Mouse (Mus musculus) gastrocnemius, postnatal 25 days (tissue): ENCODE measurements around the gene Fance. TPM values are rescaled to one million over a fixed set of nuclear protein-coding genes. Genes with fewer than 3 reads are reported as not detected.
"Not testable (repeated sequence)": the region's sequence is repeated elsewhere in the genome, so short reads cannot be mapped to it uniquely, and the experiment has no call there.

ENCODE experiments used
- DNase-seq: peaks from one replicate; pipeline ENCODE4 v3.0.0; 2022
- total RNA-seq, 2 experiments: library from RNA; stranded (reverse); gene quantifications; 1 replicate in 1 of 2; 2 replicates in 1 of 2; pipeline ENCODE4 v1.2.3; 2021

Fance gene
- total RNA-seq, 2 experiments from 2014 or later: 9.2 to 11.6 TPM

- DNase-seq: peak; percentile 69
Measured at GRCm38 (mm10) chr17:28293716-28294115, 19.6 kb upstream of the Fance start.

- no peak for DNase-seq
Measured at GRCm38 (mm10) chr17:28294449-28295333, 18.6 kb upstream of the Fance start.

GRCm38 (mm10) chr17:28298888-28299287 is 14.4 kb upstream of the Fance start:
- DNase-seq: no peak

DNA sequence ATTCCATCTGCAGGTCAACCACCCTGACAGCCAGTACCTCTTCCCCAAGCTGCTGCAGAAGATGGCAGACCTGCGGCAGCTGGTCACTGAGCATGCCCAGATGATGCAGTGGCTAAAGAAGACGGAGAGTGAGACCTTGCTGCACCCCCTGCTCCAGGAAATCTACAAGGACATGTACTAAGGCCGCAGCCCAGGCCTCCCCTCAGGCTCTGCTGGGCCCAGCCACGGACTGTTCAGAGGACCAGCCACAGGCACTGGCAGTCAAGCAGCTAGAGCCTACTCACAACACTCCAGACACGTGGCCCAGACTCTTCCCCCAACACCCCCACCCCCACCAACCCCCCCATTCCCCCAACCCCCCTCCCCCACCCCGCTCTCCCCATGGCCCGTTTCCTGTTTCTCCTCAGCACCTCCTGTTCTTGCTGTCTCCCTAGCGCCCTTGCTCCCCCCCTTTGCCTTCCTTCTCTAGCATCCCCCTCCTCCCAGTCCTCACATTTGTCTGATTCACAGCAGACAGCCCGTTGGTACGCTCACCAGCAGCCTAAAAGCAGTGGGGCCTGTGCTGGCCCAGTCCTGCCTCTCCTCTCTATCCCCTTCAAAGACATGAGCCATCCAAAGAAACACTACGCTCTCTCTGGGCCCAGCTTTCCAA is 13.5 kb upstream of the Fance start:
- DNase-seq: no peak

- DNase-seq: no peak
Measured at GRCm38 (mm10) chr17:28300323-28300722, 13.0 kb upstream of the Fance start.

DNA sequence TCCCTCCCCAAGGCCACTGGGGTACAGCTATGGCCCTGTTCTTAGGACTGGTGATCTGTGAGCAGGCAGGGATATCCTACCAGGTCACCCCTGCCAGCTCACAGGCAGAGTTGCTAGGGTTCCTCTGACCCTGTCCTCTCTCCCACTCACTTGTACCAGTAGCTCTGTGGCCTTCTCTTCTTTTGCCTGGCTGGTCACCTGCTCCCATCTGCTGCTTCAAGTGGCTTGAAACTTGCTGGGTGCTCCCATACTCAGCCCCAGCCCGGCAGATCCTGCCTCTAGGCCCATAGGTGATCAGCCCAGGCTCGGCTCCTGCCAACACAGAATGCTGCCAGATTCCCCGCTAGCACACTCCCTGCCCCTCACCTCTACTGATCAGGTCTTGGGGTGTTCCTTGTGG is 12.5 kb upstream of the Fance start:
- no peak for DNase-seq

DNA sequence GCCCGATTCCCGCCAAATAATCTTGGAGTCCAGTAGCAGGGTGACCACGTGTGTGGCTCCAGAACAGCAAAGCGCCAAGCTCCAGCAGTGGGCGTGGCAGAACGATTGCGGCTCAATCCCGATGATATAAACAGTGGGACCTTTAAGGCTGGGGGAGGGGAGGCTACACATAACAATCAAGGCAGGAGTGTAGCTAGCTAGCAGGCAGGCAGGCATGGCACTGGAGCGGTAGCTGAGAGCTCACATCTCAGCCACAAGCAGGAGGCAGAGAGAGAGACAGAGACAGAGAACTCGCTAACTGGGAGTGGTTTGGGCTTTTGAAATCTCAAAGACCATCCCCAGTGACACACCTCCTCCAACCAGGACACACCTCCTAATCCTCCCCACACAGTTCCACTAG is 8.1 kb upstream of the Fance start:
- no peak for DNase-seq

DNA sequence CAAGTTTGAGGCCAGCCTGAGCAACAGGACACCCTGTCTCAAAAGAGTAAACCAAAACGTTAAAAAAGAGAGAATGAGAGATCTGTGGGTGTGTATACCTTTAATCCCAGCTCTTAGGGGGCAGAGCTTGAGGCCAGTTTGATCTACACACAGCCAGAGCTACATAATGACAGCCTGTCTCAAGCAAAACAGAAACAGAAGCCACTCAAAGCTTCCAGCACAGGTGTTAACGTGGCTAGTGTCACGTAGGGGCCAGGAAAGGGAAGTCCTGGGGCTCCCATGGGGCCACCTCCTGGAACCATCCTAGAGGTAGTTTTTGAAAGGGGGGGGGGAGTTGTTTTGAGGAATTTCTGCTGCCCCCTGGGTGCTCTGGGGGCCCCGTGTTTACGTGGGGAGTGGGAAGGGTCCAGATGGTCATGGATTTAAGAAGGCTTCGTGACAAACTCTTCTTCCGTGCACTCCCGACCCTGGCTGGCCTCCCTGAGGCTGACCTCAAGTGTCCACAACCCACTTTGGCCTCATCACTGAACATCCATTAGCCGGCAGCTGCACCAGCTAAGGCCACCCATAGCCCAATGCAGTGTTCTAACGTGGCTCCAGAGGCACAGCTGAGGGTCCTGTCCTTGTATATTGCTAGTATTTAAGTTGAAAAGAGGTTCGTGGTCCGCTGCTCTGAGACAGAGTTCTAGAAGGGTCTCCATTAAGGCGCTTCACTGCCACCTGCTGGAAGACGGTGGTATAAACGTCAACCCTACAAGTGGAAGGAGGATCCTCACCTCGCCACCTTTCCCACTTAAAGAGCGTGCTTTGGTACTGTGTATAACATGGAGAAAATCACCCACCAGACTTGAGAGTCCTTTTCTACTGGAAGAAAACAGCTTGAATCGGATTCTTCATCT is 4.8 kb upstream of the Fance start:
- peak; percentile 61 for DNase-seq

- DNase-seq: no peak
Measured at GRCm38 (mm10) chr17:28310831-28311230, 2.5 kb upstream of the Fance start.

GRCm38 (mm10) chr17:28311366-28312132 is 1.8 kb upstream of the Fance start:
- no peak for DNase-seq

DNA sequence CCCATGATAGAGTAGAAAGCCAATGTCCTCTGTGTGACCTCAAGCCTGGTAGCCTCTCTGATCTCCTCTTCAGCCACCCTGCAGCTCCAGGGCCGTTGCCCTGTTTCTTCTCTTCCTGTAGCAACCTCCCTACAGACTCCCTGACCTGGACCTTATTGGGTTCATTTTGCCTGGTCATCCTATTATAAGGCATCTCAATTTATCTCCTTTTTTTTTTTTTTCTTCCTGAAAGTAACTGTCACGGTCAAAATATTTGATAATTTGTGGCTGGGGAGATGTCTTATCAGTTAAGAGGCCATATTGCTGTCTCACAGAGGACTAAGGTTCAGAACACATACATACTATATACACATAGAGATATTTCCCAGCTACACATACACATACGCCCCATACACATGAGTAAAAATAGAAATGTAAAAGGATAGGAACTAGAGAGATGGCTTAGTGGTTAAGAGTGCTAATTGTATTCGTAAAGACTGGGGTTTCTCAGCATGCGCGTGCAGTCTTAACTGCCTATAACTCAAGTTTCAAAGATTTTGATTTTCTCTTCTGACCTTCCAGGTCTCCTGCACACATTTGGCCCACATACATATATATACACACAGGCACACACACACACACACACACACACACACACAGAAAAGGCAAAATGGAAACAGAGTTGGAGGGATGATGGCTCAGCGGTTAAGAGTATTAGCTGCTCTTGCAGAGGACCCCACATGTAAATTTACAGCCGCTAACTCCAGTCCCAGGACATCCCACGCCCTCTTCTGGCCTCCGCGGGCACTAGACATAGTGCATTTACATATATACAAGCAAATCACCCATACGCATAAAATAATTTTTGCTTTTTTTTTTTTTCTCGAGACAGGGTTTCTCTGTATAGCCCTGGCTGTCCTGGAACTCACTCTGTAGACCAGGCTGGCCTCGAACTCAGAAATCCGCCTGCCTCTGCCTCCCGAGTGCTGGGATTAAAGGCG is 797 bp upstream of the Fance start:
- DNase-seq: no peak

DNA sequence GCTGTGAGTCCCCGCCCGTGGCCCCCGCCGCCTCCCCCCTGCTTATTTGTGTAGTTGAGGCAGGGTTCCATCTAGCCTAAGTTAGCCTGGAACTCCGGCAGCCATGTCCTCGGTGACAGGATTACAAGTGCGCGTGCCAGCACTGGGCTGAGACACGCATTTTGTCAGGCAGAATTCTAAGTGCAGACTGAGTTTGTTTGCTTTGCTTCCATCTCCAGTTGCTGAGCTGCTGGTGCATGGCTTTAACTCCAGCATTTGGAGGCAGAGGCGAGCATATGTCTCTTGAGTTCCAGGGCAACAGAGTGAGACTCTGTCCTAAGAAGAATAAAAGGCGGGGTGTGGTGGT is 534 bp downstream of the Fance start:
- no peak for DNase-seq

DNA sequence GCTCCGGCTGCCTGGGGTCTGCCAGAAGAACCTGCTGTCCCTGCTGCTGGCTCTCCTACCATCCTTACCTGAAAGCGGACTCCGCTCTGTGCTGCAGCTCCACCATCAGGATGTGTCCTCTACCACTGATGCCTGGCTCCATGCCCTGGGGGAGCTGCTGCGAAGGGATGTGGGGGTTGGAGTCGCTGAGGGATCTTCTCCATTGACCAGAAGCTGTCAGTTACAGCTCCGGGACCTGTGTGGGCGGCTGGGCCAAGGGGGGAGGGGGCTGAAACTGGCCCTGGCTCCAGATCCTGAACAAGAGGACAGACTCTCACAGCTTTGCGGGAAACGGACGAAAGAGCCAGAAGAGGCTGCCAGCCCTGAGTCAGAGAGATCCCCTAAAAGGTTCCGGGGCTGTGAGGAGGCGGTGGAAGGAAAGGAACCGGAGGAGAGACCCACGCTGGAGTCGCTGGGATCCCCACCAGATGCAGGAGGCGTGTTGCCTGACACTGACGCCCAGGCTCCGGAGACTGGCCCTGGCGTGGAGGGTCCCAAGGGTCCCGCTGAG is 2.4 kb downstream of the Fance start:
- no peak for DNase-seq

DNA sequence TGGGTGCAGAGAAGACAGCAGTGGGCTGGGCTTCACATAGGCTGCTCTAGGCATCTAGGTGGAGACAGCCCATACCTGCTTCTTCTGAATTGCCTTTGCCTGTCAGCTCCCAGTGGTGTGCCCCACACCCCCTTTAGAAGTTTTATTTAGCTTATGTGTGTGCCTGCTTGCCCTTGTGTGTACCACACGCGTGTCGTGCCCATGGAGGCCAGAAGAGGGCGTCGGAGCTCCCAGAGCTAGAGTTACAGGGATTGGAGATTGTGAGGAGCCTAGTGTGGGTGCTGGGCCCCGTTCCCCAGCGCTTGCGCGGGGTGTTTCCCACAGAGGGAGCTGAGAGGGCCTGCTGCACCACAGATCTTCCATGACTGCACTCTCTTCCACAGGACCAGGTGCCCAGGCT is 3.2 kb downstream of the Fance start:
- no peak for DNase-seq

DNA sequence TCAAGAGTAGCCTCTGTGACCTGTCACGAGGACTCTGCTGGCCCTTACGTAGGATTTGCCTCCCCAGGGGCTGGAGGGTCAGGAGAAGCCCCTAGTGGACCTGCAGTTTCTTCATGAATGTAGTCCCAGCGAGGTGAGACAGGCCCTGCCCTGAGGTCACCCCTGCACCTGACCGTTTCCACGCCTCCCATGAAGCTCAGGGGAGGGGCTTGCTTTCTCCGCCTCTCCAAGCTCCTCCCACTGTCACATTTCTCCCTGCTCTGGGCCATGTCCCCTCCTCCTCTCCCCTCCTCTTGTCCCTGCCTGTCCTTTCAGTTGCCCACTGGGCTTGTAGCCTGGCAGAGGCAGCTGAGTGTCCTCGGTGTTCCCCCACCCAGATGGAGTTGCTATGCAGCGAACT is 3.8 kb downstream of the Fance start:
- DNase-seq: no peak

DNA sequence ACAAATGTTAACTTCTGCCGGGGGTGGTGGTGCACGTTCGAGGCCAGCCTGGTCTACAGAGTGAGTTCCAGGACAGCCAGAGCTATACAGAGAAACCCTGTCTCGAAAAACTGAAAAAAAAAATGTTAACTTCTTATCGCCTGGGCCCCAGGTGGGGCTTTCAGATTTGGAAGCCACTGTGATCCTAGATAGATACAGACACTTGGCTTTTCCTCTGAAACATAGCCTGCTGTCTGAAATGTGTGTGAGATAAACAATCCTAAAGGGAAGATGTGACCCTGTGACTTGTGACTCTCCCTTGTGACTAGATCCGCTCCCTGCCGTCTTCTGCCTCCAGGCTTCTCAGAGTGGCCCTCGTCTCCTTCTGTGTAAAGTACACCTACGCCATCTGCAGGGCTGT is 4.4 kb downstream of the Fance start:
- no peak for DNase-seq

DNA sequence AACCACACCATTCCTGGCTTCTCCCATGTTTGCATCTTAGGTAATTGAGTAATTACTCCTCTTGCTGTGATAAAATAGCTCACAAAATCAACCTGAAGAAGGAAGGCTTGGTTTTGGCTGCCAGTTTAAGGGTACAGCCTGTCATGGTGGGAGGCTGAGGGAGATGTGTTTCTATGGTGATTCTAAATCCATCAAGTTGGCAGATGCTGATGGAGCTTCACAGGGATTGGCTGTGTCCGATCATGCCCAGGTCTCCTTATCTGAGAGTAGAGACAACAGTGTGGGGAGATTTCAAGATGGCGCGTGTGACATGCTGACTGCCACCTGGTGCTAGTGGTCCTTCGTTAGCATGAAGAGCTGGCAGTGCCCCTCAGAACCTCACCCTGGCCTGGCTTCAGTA is 8.4 kb downstream of the Fance start:
- DNase-seq: no peak

GRCm38 (mm10) chr17:28323786-28324185 is 10.5 kb downstream of the Fance start:
- DNase-seq: no peak

GRCm38 (mm10) chr17:28324416-28324815 is 11.1 kb downstream of the Fance start:
- DNase-seq: not testable (repeated sequence)

DNA sequence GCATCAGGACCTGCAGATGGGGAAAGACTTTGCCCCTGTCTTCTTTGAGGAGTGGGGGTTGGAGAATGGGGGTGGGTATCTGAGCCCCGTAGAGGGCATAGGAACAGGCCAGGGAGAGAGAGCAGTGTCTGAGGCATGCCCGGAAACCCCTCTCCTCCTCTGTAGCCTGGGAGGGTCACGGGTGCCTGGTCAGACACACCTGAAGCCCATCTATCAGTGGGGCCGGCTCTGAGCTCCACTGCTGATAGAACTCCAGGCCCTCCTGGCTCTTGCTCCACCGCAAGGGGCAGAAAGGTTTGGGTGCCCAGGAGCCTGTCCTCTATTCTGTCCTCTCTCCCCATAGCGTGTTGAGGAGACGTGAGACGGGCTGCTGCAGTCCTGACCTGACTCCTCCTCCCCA is 12.4 kb downstream of the Fance start:
- no peak for DNase-seq
